In the genomic region with DNA sequence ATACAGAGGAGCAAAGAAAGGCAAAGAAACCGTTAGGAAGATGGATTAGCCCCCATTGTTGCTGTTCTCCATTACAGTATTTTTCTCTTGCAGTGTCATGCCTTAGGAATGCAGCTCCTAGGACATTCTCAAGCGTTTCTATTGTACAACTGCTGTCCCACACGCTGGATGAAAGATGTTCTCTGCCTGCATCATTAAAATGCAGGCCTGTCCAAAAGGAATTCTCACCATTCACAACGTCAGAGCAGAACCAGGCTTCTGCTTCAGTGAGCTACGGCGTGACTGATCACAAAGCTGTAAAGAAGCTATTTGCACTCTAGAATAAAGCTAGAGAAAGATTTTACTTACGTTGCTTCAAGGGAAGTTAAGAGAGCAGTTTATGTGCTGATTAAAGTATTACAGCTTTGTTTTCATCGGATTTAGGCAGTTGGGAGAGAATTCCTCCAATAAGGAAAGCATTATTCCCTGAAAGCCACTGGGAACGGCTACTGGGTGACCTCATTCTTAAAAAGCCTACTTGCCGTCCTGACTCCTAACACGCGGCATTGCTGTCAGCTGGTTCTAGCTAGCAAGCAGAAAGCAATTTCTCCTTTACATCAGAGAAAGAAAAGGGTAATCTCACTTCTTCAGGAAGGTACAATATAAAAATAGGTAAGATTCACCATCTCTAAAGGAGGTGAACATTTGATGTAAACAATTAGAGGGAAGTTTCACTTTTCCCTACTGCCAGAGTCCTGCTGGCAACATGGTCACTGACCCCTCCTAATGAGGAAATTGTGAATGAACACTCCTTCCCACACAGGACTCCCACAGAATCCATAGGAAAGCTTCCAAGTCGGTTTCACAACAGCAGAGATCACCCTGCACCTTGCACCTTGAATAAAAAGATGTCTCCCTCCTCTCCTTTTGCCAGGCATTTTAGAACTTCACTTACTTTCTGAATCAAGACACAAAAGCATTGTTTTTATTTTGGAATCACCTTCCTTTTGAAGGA, we compare ENCODE assay signal across 8 mouse cellular contexts. TPM values are rescaled to one million over a fixed set of nuclear protein-coding genes. Genes with fewer than 3 reads are reported as not detected.
A peak's percentile ranks its signal among the peaks of the same experiment; 100 is the strongest.
DNase-seq lines count a peak whose midpoint lies in the region; ATAC-seq and TF ChIP-seq lines count a peak whose summit lies in the region.

No protein-coding gene starts in this region.

- H3K36me3 ChIP-seq in liver, adult 2 months (ENCODE audit: control insufficient read depth, insufficient read depth, low read length): peaks cover 63% of the 10 kb centered on the region
- H3K36me3 ChIP-seq in liver, embryonic 11.5 days (ENCODE audit: control insufficient read depth, insufficient read depth, low read length): peaks cover 12% of the 10 kb centered on the region
- H3K36me3 ChIP-seq in embryonic facial prominence, embryonic 15.5 days: peaks cover 48% of the 10 kb centered on the region
- peaks cover 36% of the 10 kb centered on the region for H3K36me3 ChIP-seq in hindbrain, postnatal 0 days (ENCODE audit: insufficient read depth, low read length)
- H3K36me3 ChIP-seq in small intestine, adult 2 months (ENCODE audit: control insufficient read depth, insufficient read depth, low read length): peaks cover 38% of the 10 kb centered on the region

- no peak overlapping the region for H3K4me2 ChIP-seq in liver, embryonic 11.5 days
- H3K4me2 ChIP-seq in embryonic facial prominence, embryonic 15.5 days (replicated peaks): no peak overlapping the region
- no peak overlapping the region for H3K4me2 ChIP-seq in hindbrain, postnatal 0 days (ENCODE audit: low read depth, low read length)

- H3K27ac ChIP-seq in liver, adult 2 months (replicated peaks; ENCODE audit: insufficient read depth, low read depth, low read length): no peak overlapping the region
- H3K27ac ChIP-seq in liver, embryonic 11.5 days (ENCODE audit: low read depth, low read length): no peak overlapping the region
- H3K27ac ChIP-seq in embryonic facial prominence, embryonic 15.5 days (replicated peaks): peak overlapping the region; percentile 68
- peak overlapping the region; percentile 77 for H3K27ac ChIP-seq in hindbrain, postnatal 0 days
- H3K27ac ChIP-seq in small intestine, adult 2 months (ENCODE audit: insufficient read depth, low read depth, low read length): peak overlapping the region; percentile 39

- ATAC-seq in liver, embryonic 11.5 days (replicated peaks; ENCODE audit: low FRiP score): no peak
- peak; percentile 43; the same call in 1 of the 2 replicates for ATAC-seq in embryonic facial prominence, embryonic 15.5 days (ENCODE audit: insufficient number of reproducible peaks, low FRiP score, low TSS enrichment, low read depth)
- ATAC-seq in hindbrain, postnatal 0 days: peak; percentile 82

- TF ChIP-seq POLR2A in liver, adult 2 months (IDR thresholded peaks at IDR 0.05; ENCODE audit: extremely low read depth, insufficient read depth, low read length): no peak
- no peak for TF ChIP-seq POLR2A in small intestine, adult 2 months (IDR thresholded peaks at IDR 0.05; ENCODE audit: low read depth, low read length)

- no peak for TF ChIP-seq CTCF in liver, adult 2 months (IDR thresholded peaks at IDR 0.05; ENCODE audit: low read depth, low read length)
- no peak for TF ChIP-seq CTCF in hindbrain, postnatal 0 days (IDR thresholded peaks at IDR 0.05; ENCODE audit: low read depth)
- TF ChIP-seq CTCF in small intestine, adult 2 months (IDR thresholded peaks at IDR 0.05; ENCODE audit: extremely low read depth, insufficient read length, insufficient replicate concordance, low read depth, low read length): no peak

- DNase-seq in liver, adult 2 months (ENCODE audit: extremely low read depth, low read depth, low spot score): peak; percentile 76
- DNase-seq in liver, embryonic 11.5 days (ENCODE audit: low spot score): no peak
- DNase-seq in hindbrain, postnatal 0 days (ENCODE audit: low spot score): peak; percentile 66
- DNase-seq in layer of hippocampus, adult 9-10 months (ENCODE audit: low spot score): no peak
- no peak for DNase-seq in thymus, postnatal 10 days (ENCODE audit: low spot score in 2 of 2)
- no peak for DNase-seq in spleen, postnatal 10 days (ENCODE audit: low spot score in 2 of 2)

- H3K4me1 ChIP-seq in liver, adult 2 months (ENCODE audit: control insufficient read depth, insufficient read depth, low read length): peaks cover 5% of the 10 kb centered on the region; the same call in 1 of the 2 replicates
- no peaks in the 10 kb centered on the region for H3K4me1 ChIP-seq in liver, embryonic 11.5 days (replicated peaks; ENCODE audit: control insufficient read depth, insufficient read depth, low read length)
- H3K4me1 ChIP-seq in embryonic facial prominence, embryonic 15.5 days: no peaks in the 10 kb centered on the region
- H3K4me1 ChIP-seq in hindbrain, postnatal 0 days (ENCODE audit: insufficient read depth, low read length): no peaks in the 10 kb centered on the region
- peaks cover 9% of the 10 kb centered on the region for H3K4me1 ChIP-seq in small intestine, adult 2 months (ENCODE audit: control insufficient read depth, insufficient read depth, insufficient read length, low read length)

- H3K27me3 ChIP-seq in liver, adult 2 months (ENCODE audit: control insufficient read depth, insufficient read depth, low read length): no peaks in the 10 kb centered on the region
- no peaks in the 10 kb centered on the region for H3K27me3 ChIP-seq in liver, embryonic 11.5 days (replicated peaks; ENCODE audit: control insufficient read depth, insufficient read depth, low read length)
- H3K27me3 ChIP-seq in embryonic facial prominence, embryonic 15.5 days: no peaks in the 10 kb centered on the region
- no peaks in the 10 kb centered on the region for H3K27me3 ChIP-seq in hindbrain, postnatal 0 days (ENCODE audit: insufficient read depth, low read length)
- no peaks in the 10 kb centered on the region for H3K27me3 ChIP-seq in small intestine, adult 2 months (ENCODE audit: control insufficient read depth, insufficient read depth, low read length)

- no peak overlapping the region for H3K9ac ChIP-seq in liver, adult 2 months (ENCODE audit: low read depth, low read length)
- H3K9ac ChIP-seq in liver, embryonic 11.5 days (ENCODE audit: low read depth, low read length): no peak overlapping the region
- H3K9ac ChIP-seq in embryonic facial prominence, embryonic 15.5 days: no peak overlapping the region
- no peak overlapping the region for H3K9ac ChIP-seq in hindbrain, postnatal 0 days (replicated peaks; ENCODE audit: low read length)

- WGBS in liver, adult 2 months: 69% methylated on average over 13 of the region's 13 CpGs
- WGBS in liver, embryonic 11.5 days: 68% methylated on average over 13 of the region's 13 CpGs
- 40% methylated on average over 13 of the region's 13 CpGs for WGBS in embryonic facial prominence, embryonic 15.5 days
- WGBS in hindbrain, postnatal 0 days: 11% methylated on average over 13 of the region's 13 CpGs
- WGBS in small intestine, adult 2 months: 47% methylated on average over 13 of the region's 13 CpGs

- H3K4me3 ChIP-seq in liver, adult 2 months (ENCODE audit: insufficient read depth, low read depth, low read length): no peak overlapping the region
- H3K4me3 ChIP-seq in liver, embryonic 11.5 days (ENCODE audit: low read depth, low read length): no peak overlapping the region
- H3K4me3 ChIP-seq in embryonic facial prominence, embryonic 15.5 days (replicated peaks): no peak overlapping the region
- H3K4me3 ChIP-seq in hindbrain, postnatal 0 days (ENCODE audit: low read length): no peak overlapping the region
- H3K4me3 ChIP-seq in small intestine, adult 2 months (ENCODE audit: low read depth, low read length): no peak overlapping the region

- no peaks in the 10 kb centered on the region for H3K9me3 ChIP-seq in liver, embryonic 11.5 days (ENCODE audit: control insufficient read depth, low read length)
- no peaks in the 10 kb centered on the region for H3K9me3 ChIP-seq in embryonic facial prominence, embryonic 15.5 days (replicated peaks)
- no peaks in the 10 kb centered on the region for H3K9me3 ChIP-seq in hindbrain, postnatal 0 days (ENCODE audit: low read length)

- peaks cover 3% of the 10 kb centered on the region; the same call in 1 of the 2 replicates for H3K79me2 ChIP-seq in liver, adult 2 months (ENCODE audit: control insufficient read depth, insufficient read depth, low read length)

RNA-seq across cellular contexts. Expression of a gene that starts 51.9 kb away (rescaled TPM):
- 74.4 and 94.2 TPM in 2 replicates for total RNA-seq in liver, adult 2 months (2014; rRNA removed)
- 38.4 and 41.2 TPM in 2 replicates for polyA plus RNA-seq in liver, adult 2 months (2012; rRNA removed)
- 13.9 and 14.8 TPM in 2 replicates for polyA plus RNA-seq in liver, embryonic 11.5 days (2014; fragmentation: Nextera tagmentation; extraction: Ambion mirVana)
- polyA plus RNA-seq in embryonic facial prominence, embryonic 15.5 days (2015; fragmentation: Nextera tagmentation; extraction: Ambion mirVana): 41.2 and 48.8 TPM in 2 replicates
- 322 and 420 TPM in 2 replicates for total RNA-seq in hindbrain, postnatal 0 days (2014; rRNA removed)
- polyA plus RNA-seq in hindbrain, postnatal 0 days (2015; fragmentation: Nextera tagmentation; extraction: Ambion mirVana): 210 and 213 TPM in 2 replicates
- 9.4 and 19.4 TPM in 2 replicates for polyA plus RNA-seq in small intestine, adult 2 months (2012; rRNA removed)

Comparison
In these comparisons a context has a peak if more than half of its experiments do, and no peak if none do; other contexts are left out.
1. DNase-seq: peak in liver, adult 2 months (single experiment) and hindbrain, postnatal 0 days (single experiment); none in liver, embryonic 11.5 days (single experiment), layer of hippocampus, adult 9-10 months (single experiment), thymus, postnatal 10 days (0 of 2) and spleen, postnatal 10 days (0 of 2).
2. H3K27ac ChIP-seq: peak in embryonic facial prominence, embryonic 15.5 days (single experiment), hindbrain, postnatal 0 days (single experiment) and small intestine, adult 2 months (single experiment); none in liver, adult 2 months (single experiment) and liver, embryonic 11.5 days (single experiment).